Mouse (Mus musculus) embryonic facial prominence, embryonic 15.5 days (tissue): Measurements from ENCODE around the gene Ptpdc1. TPM values are rescaled to one million over a fixed set of nuclear protein-coding genes. Genes with fewer than 3 reads are reported as not detected.

Experiments used
- ATAC-seq: fragments of 200-750 bp; cut with Nextera tagmentation; 2 replicates; pipeline ENCODE4 v1.8.0; 2017; ENCODE audit warnings: low read depth, moderate TSS enrichment; ENCODE audit not compliant: insufficient number of reproducible peaks, low FRiP score, low TSS enrichment
- H3K27ac ChIP-seq: fragments of 300-500 bp; sonication (generic); replicated peaks from 2 replicates; pipeline ENCODE4 v1.5.1; 2015; ENCODE audit warnings: mild to moderate bottlenecking, inconsistent platforms
- H3K27me3 ChIP-seq: fragments of 300-500 bp; sonication (generic); 2 replicates; pipeline ENCODE4 v1.6.1; 2015; ENCODE audit warnings: inconsistent platforms
- H3K36me3 ChIP-seq: fragments of 300-500 bp; sonication (generic); 2 replicates; pipeline ENCODE4 v1.6.1; 2015; ENCODE audit warnings: mild to moderate bottlenecking, inconsistent platforms
- H3K4me1 ChIP-seq: fragments of 300-500 bp; sonication (generic); 2 replicates; pipeline ENCODE4 v1.6.1; 2015; ENCODE audit warnings: inconsistent platforms
- H3K4me2 ChIP-seq: fragments of 300-500 bp; sonication (generic); replicated peaks from 2 replicates; pipeline ENCODE4 v1.6.1; 2015; ENCODE audit warnings: mild to moderate bottlenecking, inconsistent platforms
- H3K4me3 ChIP-seq: fragments of 300-500 bp; sonication (generic); replicated peaks from 2 replicates; pipeline ENCODE4 v1.5.1; 2015; ENCODE audit warnings: mild to moderate bottlenecking, inconsistent platforms
- H3K9ac ChIP-seq: fragments of 300-500 bp; sonication (generic); 2 replicates; pipeline ENCODE4 v1.6.1; 2015; ENCODE audit warnings: inconsistent platforms
- H3K9me3 ChIP-seq: fragments of 300-500 bp; sonication (generic); replicated peaks from 2 replicates; pipeline ENCODE4 v1.6.1; 2016; ENCODE audit warnings: inconsistent platforms
- WGBS: fragments of 180-500 bp; shearing (Covaris S2); methylation state at CpG from one replicate; pipeline ENCODE4 v1.1.7; 2015; 5-methylcytosine and 5-hydroxymethylcytosine counted together
- polyA plus RNA-seq: library from polyadenylated mRNA; unstranded; fragments of >200 nt; fragmentation: Nextera tagmentation; extraction: Ambion mirVana; gene quantifications from 2 replicates; pipeline ENCODE4 v1.2.1, GENCODE M21; 2015

Gene Ptpdc1
- polyA plus RNA-seq, 1 experiment from 2014 or later: 18.2 TPM

DNA sequence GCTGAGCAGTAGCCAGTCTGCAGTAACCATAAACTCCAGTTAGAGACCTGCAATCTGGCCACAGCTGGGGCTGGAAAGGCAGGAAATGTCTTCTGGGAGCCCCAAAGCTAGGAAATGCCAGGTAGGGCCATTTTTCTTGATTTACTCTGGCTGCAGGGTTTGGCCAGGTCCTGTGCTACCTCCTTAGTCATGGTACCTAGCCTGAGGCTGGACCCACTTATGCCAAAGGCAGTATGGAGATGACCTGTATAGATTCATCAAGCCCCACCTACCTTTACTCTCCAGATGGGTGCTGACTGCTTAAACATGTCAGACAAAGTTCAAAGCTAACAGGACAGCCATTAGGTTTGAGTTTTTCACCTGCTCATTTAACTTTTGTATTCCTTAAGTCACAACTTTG, 7.7 kb downstream of the Ptpdc1 start:
- Histone ChIP-seq H3K27ac (no peak overlapping the region), H3K36me3 (peaks cover 6% of the 10 kb centered on the region; the same call in 1 of the 2 replicates), H3K9me3 (0 out of 2 replicates have a peak, but pooled peaks cover 9% of the 10 kb centered on the region), H3K4me3 (no peak overlapping the region), H3K9ac (no peak overlapping the region), H3K4me2 (no peak overlapping the region), H3K27me3 (no peaks in the 10 kb centered on the region), H3K4me1 (0 out of 2 replicates have a peak, but pooled peaks cover 4% of the 10 kb centered on the region)
- no peak for ATAC-seq

DNA sequence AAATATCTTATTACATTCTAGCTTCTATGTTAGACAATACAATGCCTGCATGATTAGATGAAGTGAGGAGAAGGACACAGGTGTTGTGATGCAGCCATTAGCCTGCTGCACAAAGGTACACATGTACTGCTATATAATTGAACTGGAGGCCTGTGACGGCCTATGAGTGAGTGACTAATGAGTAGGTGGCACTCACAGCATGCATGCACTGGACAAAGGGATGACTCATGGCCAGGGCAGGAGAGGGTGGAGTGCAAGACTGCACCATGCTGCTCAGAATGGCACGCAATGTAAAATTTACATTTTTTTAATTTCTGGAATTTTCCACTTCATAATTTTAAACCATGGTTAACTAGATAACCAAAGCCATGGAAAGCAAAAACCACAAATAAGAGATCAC, 10.9 kb downstream of the Ptpdc1 start:
- WGBS: 76% methylated on average over 2 of the region's 2 CpGs

DNA sequence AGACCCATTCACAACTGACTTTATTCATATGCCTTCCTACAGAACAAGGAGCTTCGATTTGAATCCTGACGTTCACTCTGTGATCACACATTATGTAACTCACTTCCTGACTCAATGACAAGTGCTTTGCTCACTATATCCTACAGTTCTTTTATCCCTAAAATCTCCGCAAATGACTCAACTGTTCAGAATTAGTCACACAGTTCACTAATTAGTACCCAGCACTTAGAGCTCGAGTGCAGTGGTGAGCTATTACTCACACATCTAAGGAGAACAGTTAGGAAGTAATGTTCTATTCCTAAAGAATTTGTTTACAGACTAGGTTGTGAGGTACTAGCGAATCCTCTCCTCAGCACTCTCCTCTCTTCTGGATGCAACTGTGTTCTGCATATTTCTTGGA, 16.4 kb downstream of the Ptpdc1 start:
- Histone ChIP-seq H3K27ac (no peak overlapping the region), H3K9me3 (no peaks in the 10 kb centered on the region), H3K9ac (no peak overlapping the region), H3K4me3 (no peak overlapping the region), H3K36me3 (0 out of 2 replicates have a peak, but pooled peaks cover 9% of the 10 kb centered on the region), H3K27me3 (no peaks in the 10 kb centered on the region), H3K4me1 (no peaks in the 10 kb centered on the region), H3K4me2 (no peak overlapping the region)
- no peak for ATAC-seq
- WGBS: 58% methylated on average over 5 of the region's 5 CpGs

More for the DNA sequence above, 10.9 kb downstream of the Ptpdc1 start:
- H3K4me1 ChIP-seq: 0 out of 2 replicates have a peak, but pooled peaks cover 4% of the 10 kb centered on the region
- H3K27me3 ChIP-seq: no peaks in the 10 kb centered on the region
- no peak overlapping the region for H3K4me2 ChIP-seq
- ATAC-seq: no peak
- H3K9ac ChIP-seq: no peak overlapping the region
- no peak overlapping the region for H3K4me3 ChIP-seq
- H3K9me3 ChIP-seq: 0 out of 2 replicates have a peak, but pooled peaks cover 9% of the 10 kb centered on the region
- H3K27ac ChIP-seq: no peak overlapping the region
- H3K36me3 ChIP-seq: peaks cover 6% of the 10 kb centered on the region; the same call in 1 of the 2 replicates

DNA sequence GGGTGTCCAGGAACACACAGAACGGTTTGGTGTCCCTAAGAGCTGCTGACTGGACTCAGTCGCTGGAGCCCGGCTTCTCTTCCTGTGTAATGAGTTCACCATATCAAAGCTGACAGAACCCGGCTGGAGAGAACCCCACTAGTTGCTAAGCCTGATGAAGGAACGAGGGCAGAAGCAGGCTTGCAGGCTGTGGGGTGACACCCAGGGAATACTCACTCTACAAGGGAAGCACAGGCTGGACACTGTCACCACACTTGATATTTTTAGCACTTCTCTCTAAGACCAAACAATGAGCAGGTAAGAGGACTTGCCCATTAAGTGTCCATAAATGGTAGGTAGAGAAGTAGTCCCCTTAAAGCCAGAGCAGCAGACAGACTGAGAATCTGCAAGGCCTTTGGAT, 20.9 kb downstream of the Ptpdc1 start:
- Histone ChIP-seq H3K36me3 (0 out of 2 replicates have a peak, but pooled peaks cover 22% of the 10 kb centered on the region), H3K4me3 (no peak overlapping the region), H3K9ac (no peak overlapping the region), H3K9me3 (no peaks in the 10 kb centered on the region), H3K4me1 (no peaks in the 10 kb centered on the region), H3K27ac (no peak overlapping the region), H3K4me2 (no peak overlapping the region), H3K27me3 (no peaks in the 10 kb centered on the region)
- no peak for ATAC-seq
- 83% methylated on average over 5 of the region's 5 CpGs for WGBS

DNA sequence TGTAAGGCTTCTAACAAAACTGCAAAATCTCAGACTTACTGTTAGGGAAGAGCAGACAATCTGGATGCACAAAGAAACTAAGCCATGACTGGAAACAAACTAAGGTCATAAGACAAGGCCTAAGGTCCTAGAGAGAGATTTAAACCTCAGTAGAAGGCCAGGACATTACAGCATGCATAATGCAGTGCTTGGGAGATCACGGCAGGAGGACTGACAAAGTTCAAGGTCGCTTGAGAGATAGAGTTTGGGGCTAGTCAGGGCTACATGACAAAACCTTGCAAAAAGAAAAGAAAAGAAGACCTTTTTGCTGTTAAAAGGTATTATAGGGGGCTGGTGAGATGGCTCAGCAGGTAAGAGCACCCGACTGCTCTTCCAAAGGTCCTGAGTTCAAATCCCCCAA, 22.2 kb downstream of the Ptpdc1 start:
- 87% methylated on average over 3 of the region's 3 CpGs for WGBS
- Histone ChIP-seq H3K27me3 (no peaks in the 10 kb centered on the region), H3K27ac (no peak overlapping the region), H3K9me3 (no peaks in the 10 kb centered on the region), H3K4me3 (no peak overlapping the region), H3K36me3 (0 out of 2 replicates have a peak, but pooled peaks cover 22% of the 10 kb centered on the region), H3K9ac (no peak overlapping the region), H3K4me1 (no peaks in the 10 kb centered on the region), H3K4me2 (no peak overlapping the region)
- ATAC-seq: no peak

DNA sequence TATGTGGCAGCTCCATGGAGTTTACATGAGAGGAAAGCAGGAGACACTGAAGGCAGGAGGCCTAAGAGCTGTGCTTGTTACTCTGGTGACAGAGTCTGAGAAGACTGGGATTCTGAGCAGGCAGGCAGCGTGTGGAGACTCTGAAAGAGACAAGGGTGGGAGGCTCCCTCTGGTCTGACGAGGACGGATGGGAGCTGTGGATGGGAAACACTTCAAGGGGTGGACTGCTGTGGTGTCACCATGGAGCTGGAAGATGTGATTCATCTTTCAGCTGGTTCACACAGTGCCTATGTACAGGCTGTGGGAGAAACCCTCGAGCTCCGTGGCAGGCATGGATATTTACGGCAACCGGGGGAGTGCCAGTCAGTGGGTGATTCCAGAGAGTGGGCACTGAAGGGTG, 30.9 kb downstream of the Ptpdc1 start:
- Histone ChIP-seq H3K27ac (no peak overlapping the region), H3K4me3 (no peak overlapping the region), H3K4me1 (peaks cover 11% of the 10 kb centered on the region), H3K36me3 (peaks cover 4% of the 10 kb centered on the region; the same call in 1 of the 2 replicates), H3K27me3 (no peaks in the 10 kb centered on the region), H3K9me3 (no peaks in the 10 kb centered on the region), H3K4me2 (no peak overlapping the region), H3K9ac (no peak overlapping the region)
- ATAC-seq: no peak
- WGBS: 72% methylated on average over 7 of the region's 7 CpGs

DNA sequence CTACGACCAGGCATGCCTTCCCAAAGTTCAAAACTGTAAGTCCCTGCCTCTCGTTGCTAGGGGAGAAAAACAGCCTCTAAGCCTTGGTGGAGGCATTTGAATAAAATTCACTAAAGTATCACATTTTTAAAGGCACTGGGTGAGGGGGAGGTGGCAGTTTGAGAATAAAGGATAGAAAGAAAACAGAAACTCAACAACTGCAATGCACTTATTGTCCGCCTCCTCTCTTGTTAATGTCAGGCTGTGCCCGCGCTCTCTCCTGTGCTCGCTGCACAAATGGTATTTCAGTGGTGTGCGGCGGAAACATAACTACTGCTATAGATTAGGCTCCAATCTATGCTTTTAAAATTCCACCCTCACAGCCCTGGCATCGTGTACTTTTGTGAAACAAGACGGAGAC, 31.4 kb downstream of the Ptpdc1 start:
- 56% methylated on average over 10 of the region's 10 CpGs for WGBS
- no peak overlapping the region for H3K9ac ChIP-seq
- H3K27ac ChIP-seq: no peak overlapping the region
- no peak overlapping the region for H3K4me2 ChIP-seq
- no peaks in the 10 kb centered on the region for H3K9me3 ChIP-seq
- no peaks in the 10 kb centered on the region for H3K27me3 ChIP-seq
- no peak overlapping the region for H3K4me3 ChIP-seq
- no peak for ATAC-seq
- H3K36me3 ChIP-seq: peaks cover 5% of the 10 kb centered on the region; the same call in 1 of the 2 replicates
- peaks cover 11% of the 10 kb centered on the region for H3K4me1 ChIP-seq

DNA sequence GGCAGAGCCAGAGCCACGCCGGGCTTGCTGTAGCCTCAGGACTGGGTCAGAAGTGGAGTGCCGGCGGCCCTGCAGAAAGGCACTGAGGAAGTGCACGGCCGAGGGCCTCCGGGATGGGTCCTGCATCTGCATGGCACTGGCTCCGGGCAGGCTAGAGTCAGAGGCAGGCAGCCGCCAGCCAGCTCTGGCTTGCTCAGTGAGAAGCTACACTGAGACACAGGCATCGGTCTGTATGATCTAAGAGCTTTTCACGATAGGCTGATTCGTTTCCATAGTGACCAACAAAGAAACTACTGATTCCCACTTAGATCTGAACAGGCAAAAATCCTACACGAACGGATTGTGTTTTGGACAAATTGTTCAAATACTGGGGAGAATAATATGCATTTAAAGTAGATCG, 32.3 kb downstream of the Ptpdc1 start:
- peaks cover 5% of the 10 kb centered on the region; the same call in 1 of the 2 replicates for H3K36me3 ChIP-seq
- H3K9ac ChIP-seq: no peak overlapping the region
- no peak for ATAC-seq
- H3K4me3 ChIP-seq: no peak overlapping the region
- no peak overlapping the region for H3K4me2 ChIP-seq
- no peaks in the 10 kb centered on the region for H3K27me3 ChIP-seq
- peaks cover 11% of the 10 kb centered on the region for H3K4me1 ChIP-seq
- 0 out of 2 replicates have a peak overlapping the region, but pooled peaks have one; percentile 17 for H3K27ac ChIP-seq
- 35% methylated on average over 15 of the region's 15 CpGs for WGBS
- H3K9me3 ChIP-seq: no peaks in the 10 kb centered on the region

DNA sequence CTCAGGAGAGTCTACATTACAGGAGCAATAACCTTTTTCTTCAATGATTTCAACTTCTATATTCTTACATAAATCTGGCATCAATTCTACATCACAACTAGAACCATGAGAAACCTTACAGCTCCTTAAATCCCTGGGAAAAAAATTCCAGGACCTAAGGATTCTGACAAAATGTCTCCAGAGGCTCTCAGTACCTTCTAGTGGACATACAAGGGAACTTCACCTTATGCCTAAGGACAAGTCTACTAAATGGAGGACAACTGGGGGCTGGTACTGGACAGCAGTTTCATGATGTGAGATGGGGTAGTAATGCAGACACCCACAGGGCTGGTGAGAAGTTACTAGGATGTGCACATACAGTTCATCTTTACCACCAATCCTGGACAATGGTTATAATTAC, 34.7 kb downstream of the Ptpdc1 start:
- H3K27me3 ChIP-seq: no peaks in the 10 kb centered on the region
- H3K27ac ChIP-seq: no peak overlapping the region
- ATAC-seq: no peak
- no peaks in the 10 kb centered on the region for H3K9me3 ChIP-seq
- peaks cover 27% of the 10 kb centered on the region for H3K36me3 ChIP-seq
- peaks cover 11% of the 10 kb centered on the region for H3K4me1 ChIP-seq
- H3K9ac ChIP-seq: no peak overlapping the region
- H3K4me3 ChIP-seq: no peak overlapping the region
- no peak overlapping the region for H3K4me2 ChIP-seq

DNA sequence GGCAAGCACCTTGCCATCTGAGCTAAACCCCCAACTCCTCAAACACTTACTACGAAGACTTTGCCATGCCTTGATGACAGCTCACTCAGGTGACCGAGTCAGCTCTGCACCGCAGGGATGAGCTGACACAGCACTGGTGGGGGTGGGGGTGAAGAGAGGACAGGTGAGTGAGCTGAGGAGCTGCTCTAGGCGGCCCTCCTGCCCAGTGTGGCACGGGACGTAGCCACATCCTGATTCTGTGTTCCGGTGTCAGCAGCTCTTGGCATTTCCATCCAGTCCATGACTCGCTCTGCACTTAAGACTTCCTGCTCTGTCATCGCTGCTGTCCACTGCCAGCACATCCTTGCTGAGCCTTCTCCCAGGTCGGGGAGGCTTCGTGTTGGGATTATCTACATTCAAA, 38.1 kb downstream of the Ptpdc1 start:
- H3K36me3 ChIP-seq: peaks cover 38% of the 10 kb centered on the region

DNA sequence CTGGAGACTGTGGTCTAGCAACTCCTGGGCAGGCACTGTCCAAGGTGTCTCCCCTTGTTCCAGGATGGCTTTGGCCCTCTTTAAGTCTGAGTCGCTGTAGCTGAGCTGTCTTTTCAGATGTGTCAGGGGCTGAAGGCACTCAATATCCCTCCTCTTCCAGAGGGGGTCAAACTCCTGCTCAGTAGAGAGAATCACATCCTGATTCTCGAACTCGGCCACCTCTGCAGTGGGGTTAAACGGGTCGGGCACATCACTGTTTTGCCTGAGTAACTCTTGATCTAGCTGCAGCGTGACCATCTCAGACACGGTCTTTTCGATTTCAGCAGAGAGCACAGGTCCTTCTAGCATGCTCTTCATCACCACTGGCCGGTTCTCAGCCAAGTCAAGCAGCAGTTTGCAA, 39.0 kb downstream of the Ptpdc1 start:
- H3K27ac ChIP-seq: no peak overlapping the region
- no peaks in the 10 kb centered on the region for H3K27me3 ChIP-seq
- peaks cover 38% of the 10 kb centered on the region for H3K36me3 ChIP-seq
- no peak overlapping the region for H3K4me2 ChIP-seq
- H3K9me3 ChIP-seq: no peaks in the 10 kb centered on the region
- 92% methylated on average over 9 of the region's 9 CpGs for WGBS
- no peak overlapping the region for H3K9ac ChIP-seq
- no peaks in the 10 kb centered on the region for H3K4me1 ChIP-seq
- H3K4me3 ChIP-seq: no peak overlapping the region
- no peak for ATAC-seq

More for the DNA sequence above, 38.1 kb downstream of the Ptpdc1 start:
- 86% methylated on average over 11 of the region's 11 CpGs for WGBS
- no peak overlapping the region for H3K4me3 ChIP-seq
- no peak overlapping the region for H3K27ac ChIP-seq
- H3K4me2 ChIP-seq: no peak overlapping the region
- no peaks in the 10 kb centered on the region for H3K4me1 ChIP-seq
- no peaks in the 10 kb centered on the region for H3K27me3 ChIP-seq
- no peaks in the 10 kb centered on the region for H3K9me3 ChIP-seq
- no peak overlapping the region for H3K9ac ChIP-seq
- ATAC-seq: no peak

DNA sequence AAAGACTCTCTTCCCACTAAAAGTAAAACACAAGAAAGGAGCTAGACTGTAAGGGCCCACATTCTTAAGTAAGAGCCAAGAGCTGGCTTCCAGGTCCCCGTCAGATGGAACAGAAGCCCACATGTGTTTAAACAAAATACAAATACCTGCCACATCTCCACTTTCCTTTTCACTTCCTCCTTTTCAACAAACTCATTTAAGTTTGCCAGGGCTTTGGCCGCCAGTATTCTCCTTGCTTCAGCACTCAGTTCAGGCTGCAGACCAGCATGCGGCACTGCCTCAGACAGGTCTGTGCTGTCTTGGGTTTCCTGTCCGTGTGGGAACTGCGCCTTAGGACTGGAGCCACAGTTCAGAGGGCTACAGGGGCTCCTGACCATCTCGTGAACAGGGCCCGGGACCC, 39.7 kb downstream of the Ptpdc1 start:
- Histone ChIP-seq H3K36me3 (peaks cover 41% of the 10 kb centered on the region), H3K4me2 (no peak overlapping the region), H3K27me3 (no peaks in the 10 kb centered on the region), H3K4me1 (no peaks in the 10 kb centered on the region), H3K9ac (no peak overlapping the region), H3K4me3 (no peak overlapping the region), H3K9me3 (no peaks in the 10 kb centered on the region), H3K27ac (no peak overlapping the region)
- ATAC-seq: no peak
- 87% methylated on average over 7 of the region's 7 CpGs for WGBS
